Mouse (Mus musculus) bone marrow, adult 2 months (tissue): Measurements from ENCODE around the gene Folr1.

Experiments used
- CTCF ChIP-seq: fragments of 200-500 bp; IDR thresholded peaks from 2 replicates; pipeline ENCODE4 v1.5.1; 2011; ENCODE audit warnings: low read length, control low read depth; ENCODE audit not compliant: control insufficient read depth, insufficient read depth
- POLR2A ChIP-seq: fragments of 200-500 bp; IDR thresholded peaks from 2 replicates; pipeline ENCODE4 v1.6.1; 2011; ENCODE audit warnings: low read depth, mild to moderate bottlenecking, control low read depth, low read length, borderline replicate concordance; ENCODE audit not compliant: control insufficient read depth

GRCm38 (mm10) chr7:101875978-101876377, 5.4 kb upstream of the Folr1 start:
- TF ChIP-seq CTCF (no peak), POLR2A (no peak)
